Mouse (Mus musculus): ENCODE data around the gene Arhgef26.

Gene Arhgef26

GRCm38 (mm10) chr3:62449871-62450496, 111.8 kb downstream of the Arhgef26 start:
- DNase-seq (ENCODE audit: low spot score) = no peak

GRCm38 (mm10) chr3:62452961-62453360, 114.8 kb downstream of the Arhgef26 start:
- DNase-seq (ENCODE audit: low spot score) = no peak

- no peak for DNase-seq (ENCODE audit: low spot score)
These were observed 116.0 kb downstream of the Arhgef26 start for GRCm38 (mm10) chr3:62454096-62454495.

- no peak for DNase-seq (ENCODE audit: low spot score)
These were observed 117.7 kb downstream of the Arhgef26 start for GRCm38 (mm10) chr3:62455854-62456253.

- DNase-seq (ENCODE audit: low spot score) = peak; percentile 13
These were observed 120.3 kb downstream of the Arhgef26 start for GRCm38 (mm10) chr3:62458284-62459013.

- no peak for DNase-seq (ENCODE audit: low spot score)
These were observed 121.3 kb downstream of the Arhgef26 start for GRCm38 (mm10) chr3:62459483-62459882.

GRCm38 (mm10) chr3:62464276-62464675, 126.1 kb downstream of the Arhgef26 start:
- no peak for DNase-seq (ENCODE audit: low spot score)

GRCm38 (mm10) chr3:62470179-62470578, 132.0 kb downstream of the Arhgef26 start:
- DNase-seq (ENCODE audit: low spot score) = no peak

GRCm38 (mm10) chr3:62484340-62484739, 146.2 kb downstream of the Arhgef26 start:
- no peak for DNase-seq (ENCODE audit: low spot score)

- DNase-seq (ENCODE audit: low spot score) = no peak
These were observed 154.4 kb downstream of the Arhgef26 start for GRCm38 (mm10) chr3:62492568-62492967.

GRCm38 (mm10) chr3:62499327-62499726, 161.2 kb downstream of the Arhgef26 start:
- no peak for DNase-seq (ENCODE audit: low spot score)

- no peak for DNase-seq (ENCODE audit: low spot score)
These were observed 167.2 kb downstream of the Arhgef26 start for GRCm38 (mm10) chr3:62505166-62505900.

GRCm38 (mm10) chr3:62506488-62507205, 168.5 kb downstream of the Arhgef26 start, which contains the start of gene Dhx36:
Gene Dhx36, minus strand, starts transcription at chr3:62507004.
- DNase-seq (ENCODE audit: low spot score) = peak; percentile 92

GRCm38 (mm10) chr3:62507206-62507647, 169.1 kb downstream of the Arhgef26 start:
- DNase-seq (ENCODE audit: low spot score) = no peak

Data from ovary, adult 18-20 months (tissue).